Mouse (Mus musculus): Measurements from ENCODE around the gene Itpr2.

Gene Itpr2

GRCm38 (mm10) chr6:146501866-146502804 lies at the start of gene Itpr2:
TSS of gene Itpr2 (minus strand) at chr6:146502223.
- no peak for DNase-seq (ENCODE audit: low read depth, low spot score)

GRCm38 (mm10) chr6:146551326-146551725 lies 49.3 kb upstream of the Itpr2 start:
- DNase-seq (ENCODE audit: low read depth, low spot score) = no peak

- DNase-seq (ENCODE audit: low read depth, low spot score) = no peak
Measured at GRCm38 (mm10) chr6:146550421-146550820, 48.4 kb upstream of the Itpr2 start.

GRCm38 (mm10) chr6:146545289-146545865 lies 43.4 kb upstream of the Itpr2 start:
- peak; percentile 3 for DNase-seq (ENCODE audit: low read depth, low spot score)

GRCm38 (mm10) chr6:146544622-146545021 lies 42.6 kb upstream of the Itpr2 start:
- no peak for DNase-seq (ENCODE audit: low read depth, low spot score)

GRCm38 (mm10) chr6:146540386-146540785 lies 38.4 kb upstream of the Itpr2 start:
- no peak for DNase-seq (ENCODE audit: low read depth, low spot score)

GRCm38 (mm10) chr6:146538661-146539060 lies 36.6 kb upstream of the Itpr2 start:
- no peak for DNase-seq (ENCODE audit: low read depth, low spot score)

GRCm38 (mm10) chr6:146538071-146538470 lies 36.0 kb upstream of the Itpr2 start:
- DNase-seq (ENCODE audit: low read depth, low spot score) = no peak

- DNase-seq (ENCODE audit: low read depth, low spot score) = no peak
Measured at GRCm38 (mm10) chr6:146537111-146537510, 35.1 kb upstream of the Itpr2 start.

GRCm38 (mm10) chr6:146535501-146535900 lies 33.5 kb upstream of the Itpr2 start:
- DNase-seq (ENCODE audit: low read depth, low spot score) = no peak

- DNase-seq (ENCODE audit: low read depth, low spot score) = no peak
Measured at GRCm38 (mm10) chr6:146533146-146533545, 31.1 kb upstream of the Itpr2 start.

- DNase-seq (ENCODE audit: low read depth, low spot score) = no peak
Measured at GRCm38 (mm10) chr6:146530769-146531168, 28.7 kb upstream of the Itpr2 start.

- DNase-seq (ENCODE audit: low read depth, low spot score) = no peak
Measured at GRCm38 (mm10) chr6:146530363-146530762, 28.3 kb upstream of the Itpr2 start.

- no peak for DNase-seq (ENCODE audit: low read depth, low spot score)
Measured at GRCm38 (mm10) chr6:146527537-146527936, 25.5 kb upstream of the Itpr2 start.

GRCm38 (mm10) chr6:146525500-146525899 lies 23.5 kb upstream of the Itpr2 start:
- DNase-seq (ENCODE audit: low read depth, low spot score) = no peak

GRCm38 (mm10) chr6:146521456-146522245 lies 19.6 kb upstream of the Itpr2 start:
- no peak for DNase-seq (ENCODE audit: low read depth, low spot score)

- DNase-seq (ENCODE audit: low read depth, low spot score) = no peak
Measured at GRCm38 (mm10) chr6:146519019-146519418, 17.0 kb upstream of the Itpr2 start.

GRCm38 (mm10) chr6:146515936-146516335 lies 13.9 kb upstream of the Itpr2 start:
- no peak for DNase-seq (ENCODE audit: low read depth, low spot score)

- no peak for DNase-seq (ENCODE audit: low read depth, low spot score)
Measured at GRCm38 (mm10) chr6:146514531-146514948, 12.5 kb upstream of the Itpr2 start.

GRCm38 (mm10) chr6:146513899-146514298 lies 11.9 kb upstream of the Itpr2 start:
- no peak for DNase-seq (ENCODE audit: low read depth, low spot score)

GRCm38 (mm10) chr6:146513384-146513783 lies 11.4 kb upstream of the Itpr2 start:
- DNase-seq (ENCODE audit: low read depth, low spot score) = no peak

GRCm38 (mm10) chr6:146511511-146511910 lies 9.5 kb upstream of the Itpr2 start:
- DNase-seq (ENCODE audit: low read depth, low spot score) = no peak

Measured in telencephalon, adult 2 months (tissue).